ENCODE assay signal across 9 mouse cellular contexts in genomic region chr2:166045549-166046501, GRCm38 (mm10). TPM values are rescaled to one million over a fixed set of nuclear protein-coding genes. Genes with fewer than 3 reads are reported as not detected.
DNase-seq lines count a peak whose midpoint lies in the region; TF ChIP-seq lines count a peak whose summit lies in the region.
"Had no signal": no experiment of that assay in that cellular context is flagged by ENCODE, and none has a peak within 500 bp of the region (broad histone marks: within the 10 kb centered on the region; RNA-seq: fewer than 3 reads in every experiment).

No protein-coding gene starts in this region.

- WGBS in olfactory bulb, adult 2 months, result 42% methylated on average over 10 of the region's 10 CpGs

- no peak overlapping the region for H3K27ac ChIP-seq in testis, adult 2 months (ENCODE audit: control insufficient read depth, insufficient read depth, low read depth, low read length)
- H3K27ac ChIP-seq in olfactory bulb, adult 2 months (ENCODE audit: insufficient read depth, low read depth, low read length), result peak overlapping the region; percentile 74
- H3K27ac ChIP-seq: liver, embryonic 15.5 days had no signal

- no peaks in the 10 kb centered on the region for H3K4me1 ChIP-seq in testis, adult 2 months (ENCODE audit: control insufficient read depth, insufficient read depth, low read length)
- peaks cover 9% of the 10 kb centered on the region for H3K4me1 ChIP-seq in olfactory bulb, adult 2 months (ENCODE audit: control insufficient read depth, insufficient read depth, low read length)

- H3K36me3 ChIP-seq in testis, adult 2 months (ENCODE audit: control insufficient read depth, insufficient read depth, low read length), result peaks cover 2% of the 10 kb centered on the region

- peak; percentile 28; the same call in 1 of the 2 replicates for TF ChIP-seq CTCF in testis, adult 2 months (IDR thresholded peaks at IDR 0.05; ENCODE audit: control insufficient read depth, insufficient read depth, insufficient replicate concordance, low read depth, low read length)
- no peak for TF ChIP-seq CTCF in olfactory bulb, adult 2 months (IDR thresholded peaks at IDR 0.05; ENCODE audit: insufficient read depth, low read depth, low read length)

- peak; percentile 26 to 51 for DNase-seq in cerebellum, postnatal 10 days
- DNase-seq in cerebellum, postnatal 4 days (ENCODE audit: low spot score in 2 of 2), result no peak
- no peak for DNase-seq in testis, postnatal 14 days (ENCODE audit: low spot score)
- DNase-seq in heart, adult 18-20 months, result peak; percentile 47 to 70
- peak; percentile 43 to 56 for DNase-seq in kidney, postnatal 4 days
- DNase-seq in testis, postnatal 10 days (ENCODE audit: low spot score), result no peak

- no peaks in the 10 kb centered on the region for H3K27me3 ChIP-seq in testis, adult 2 months (ENCODE audit: control insufficient read depth, insufficient read depth, low read length)
- H3K27me3 ChIP-seq: liver, embryonic 15.5 days had no signal

- H3K4me3 ChIP-seq in testis, adult 2 months (ENCODE audit: control insufficient read depth, low read depth, low read length), result no peak overlapping the region
- H3K4me3 ChIP-seq in olfactory bulb, adult 2 months (ENCODE audit: insufficient read depth, low read depth, low read length), result no peak overlapping the region
- H3K4me3 ChIP-seq: liver, embryonic 15.5 days had no signal

- no peak for TF ChIP-seq POLR2A in testis, adult 2 months (IDR thresholded peaks at IDR 0.05; ENCODE audit: control insufficient read depth, low read depth, low read length)
- no peak for TF ChIP-seq POLR2A in olfactory bulb, adult 2 months (IDR thresholded peaks at IDR 0.05; ENCODE audit: insufficient read depth, low read depth, low read length)

RNA-seq across cellular contexts. Expression of gene Ncoa3, which starts 53.4 kb away (rescaled TPM):
- polyA plus RNA-seq in testis, adult 2 months (2012; rRNA removed), result 10.8 and 15.8 TPM in 2 replicates
- 10 to 100 TPM; 29.2 to 30.2 TPM for total RNA-seq in heart, adult 18-20 months (2021)
- not detected in 2 replicates for polyA plus RNA-seq in olfactory bulb, adult 2 months (2012; ENCODE audit: insufficient read depth, insufficient read length, low replicate concordance, missing spikeins)

Comparison
In these comparisons a context has a peak if more than half of its experiments do, and no peak if none do; other contexts are left out.
1. DNase-seq: peak in cerebellum, postnatal 10 days (2 of 2), heart, adult 18-20 months (2 of 2) and kidney, postnatal 4 days (2 of 2); none in cerebellum, postnatal 4 days (0 of 2), testis, postnatal 14 days (single experiment) and testis, postnatal 10 days (single experiment).
2. RNA of gene Ncoa3, which starts 53.4 kb away (polyA plus RNA-seq): 10.8 to 15.8 TPM in testis, adult 2 months; not detected in olfactory bulb, adult 2 months; every median in the first group is over 10 times any median in the second.